ENCODE assay signal across 11 mouse cellular contexts in genomic region chr15:86344906-86345331, GRCm38 (mm10).
A peak's percentile ranks its signal among the peaks of the same experiment; 100 is the strongest.
DNase-seq lines count a peak whose midpoint lies in the region; ATAC-seq lines count a peak whose summit lies in the region.
"Had no signal": no experiment of that assay in that cellular context is flagged by ENCODE, and none has a peak within 500 bp of the region (broad histone marks: within the 10 kb centered on the region; RNA-seq: fewer than 3 reads in every experiment).

No protein-coding gene starts in this region.

- peak; percentile 28 for DNase-seq in embryonic facial prominence, embryonic 14.5 days (ENCODE audit: low spot score)
- no peak for DNase-seq in embryonic facial prominence, embryonic 10.5 days (ENCODE audit: low spot score)
- no peak for DNase-seq in neural tube, embryonic 10.5 days (ENCODE audit: extremely low spot score, low spot score)
- DNase-seq in hindlimb bud, embryonic 11.5 days (ENCODE audit: extremely low spot score, low read depth, low spot score), result peak; percentile 5
- peak; percentile 24 for DNase-seq in splenic B cell, adult 2 months (ENCODE audit: low read depth, low spot score)
- no peak for DNase-seq in adrenal gland, adult 8-10 months
- no peak for DNase-seq in cerebellum, postnatal 4 days (ENCODE audit: low spot score in 2 of 2)
- DNase-seq: cerebellum, adult 11 months had no signal

- no peaks in the 10 kb centered on the region for H3K9me3 ChIP-seq in embryonic facial prominence, embryonic 14.5 days (ENCODE audit: control insufficient read depth, low read length)
- no peaks in the 10 kb centered on the region for H3K9me3 ChIP-seq in embryonic facial prominence, embryonic 10.5 days
- no peaks in the 10 kb centered on the region for H3K9me3 ChIP-seq in neural tube, embryonic 13.5 days
- H3K9me3 ChIP-seq: heart, embryonic 15.5 days had no signal

- H3K4me3 ChIP-seq in embryonic facial prominence, embryonic 14.5 days (ENCODE audit: low read depth, low read length), result no peak overlapping the region
- H3K4me3 ChIP-seq in embryonic facial prominence, embryonic 10.5 days, result no peak overlapping the region
- H3K4me3 ChIP-seq in neural tube, embryonic 13.5 days, result no peak overlapping the region
- H3K4me3 ChIP-seq: erythroblast, embryonic 14.5 days; heart, embryonic 15.5 days had no signal

- ATAC-seq in embryonic facial prominence, embryonic 14.5 days (ENCODE audit: low read depth), result no peak
- no peak for ATAC-seq in neural tube, embryonic 13.5 days (ENCODE audit: low read depth)

- 55% methylated on average over 8 of the region's 8 CpGs for WGBS in embryonic facial prominence, embryonic 14.5 days
- 73% methylated on average over 8 of the region's 8 CpGs for WGBS in embryonic facial prominence, embryonic 10.5 days
- 43% methylated on average over 8 of the region's 8 CpGs for WGBS in neural tube, embryonic 13.5 days

- no peaks in the 10 kb centered on the region for H3K36me3 ChIP-seq in embryonic facial prominence, embryonic 14.5 days (ENCODE audit: control insufficient read depth, insufficient read depth, low read length)
- H3K36me3 ChIP-seq in embryonic facial prominence, embryonic 10.5 days (replicated peaks), result no peaks in the 10 kb centered on the region
- no peaks in the 10 kb centered on the region for H3K36me3 ChIP-seq in neural tube, embryonic 13.5 days
- no peaks in the 10 kb centered on the region for H3K36me3 ChIP-seq in splenic B cell, adult 2 months (ENCODE audit: control insufficient read depth, insufficient read depth, low read length, poor library complexity, severe bottlenecking)
- H3K36me3 ChIP-seq: heart, embryonic 15.5 days had no signal

- no peaks in the 10 kb centered on the region for H3K27me3 ChIP-seq in embryonic facial prominence, embryonic 14.5 days (replicated peaks; ENCODE audit: control insufficient read depth, insufficient read depth, low read length)
- no peaks in the 10 kb centered on the region for H3K27me3 ChIP-seq in embryonic facial prominence, embryonic 10.5 days (replicated peaks; ENCODE audit: low read depth, poor library complexity, severe bottlenecking)
- no peaks in the 10 kb centered on the region for H3K27me3 ChIP-seq in neural tube, embryonic 13.5 days
- H3K27me3 ChIP-seq in splenic B cell, adult 2 months (ENCODE audit: control insufficient read depth, insufficient read depth, low read length, poor library complexity, severe bottlenecking), result no peaks in the 10 kb centered on the region
- H3K27me3 ChIP-seq: heart, embryonic 15.5 days had no signal

- H3K4me1 ChIP-seq in embryonic facial prominence, embryonic 14.5 days (ENCODE audit: control insufficient read depth, insufficient read depth, low read length), result no peaks in the 10 kb centered on the region; the same call in 1 of the 2 replicates
- peaks cover 26% of the 10 kb centered on the region for H3K4me1 ChIP-seq in embryonic facial prominence, embryonic 10.5 days
- peaks cover 66% of the 10 kb centered on the region for H3K4me1 ChIP-seq in neural tube, embryonic 13.5 days (replicated peaks)
- H3K4me1 ChIP-seq: heart, embryonic 15.5 days had no signal

- no peak overlapping the region for H3K9ac ChIP-seq in embryonic facial prominence, embryonic 14.5 days (ENCODE audit: low read depth, low read length)
- no peak overlapping the region for H3K9ac ChIP-seq in neural tube, embryonic 13.5 days
- H3K9ac ChIP-seq: heart, embryonic 15.5 days had no signal

- no peak overlapping the region for H3K27ac ChIP-seq in embryonic facial prominence, embryonic 14.5 days (replicated peaks; ENCODE audit: low read depth, low read length)
- no peak overlapping the region for H3K27ac ChIP-seq in embryonic facial prominence, embryonic 10.5 days (replicated peaks)
- peak overlapping the region; percentile 64 for H3K27ac ChIP-seq in neural tube, embryonic 13.5 days (replicated peaks)
- H3K27ac ChIP-seq: heart, embryonic 15.5 days had no signal

- H3K4me2 ChIP-seq in embryonic facial prominence, embryonic 14.5 days (ENCODE audit: low read depth, low read length), result no peak overlapping the region
- no peak overlapping the region for H3K4me2 ChIP-seq in neural tube, embryonic 13.5 days
- H3K4me2 ChIP-seq: heart, embryonic 15.5 days had no signal

Comparison
In these comparisons a context has a peak if more than half of its experiments do, and no peak if none do; other contexts are left out.
1. DNase-seq: peak in embryonic facial prominence, embryonic 14.5 days (single experiment), hindlimb bud, embryonic 11.5 days (single experiment) and splenic B cell, adult 2 months (single experiment); none in embryonic facial prominence, embryonic 10.5 days (single experiment), neural tube, embryonic 10.5 days (single experiment), adrenal gland, adult 8-10 months (single experiment) and cerebellum, postnatal 4 days (0 of 2).